Mouse (Mus musculus): ENCODE data around the gene Notum. TPM values are rescaled to one million over a fixed set of nuclear protein-coding genes. Genes with fewer than 3 reads are reported as not detected.
A peak's percentile ranks its signal among the peaks of the same experiment; 100 is the strongest.

Notum gene
- polyA plus RNA-seq, 1 experiment from 2014 or later: 0.40 TPM

Small RNA genes lying within 50 kb of the gene (microRNA-seq; reads per million reads assigned to microRNA genes)
- 3.6 reads per million, percentile 9 among the genes with 10 or more reads in this experiment for gene Mir6936

Other genes starting within 250 kb of the Notum start
- gene Nploc4, start 223.5 kb downstream of the Notum start, polyA plus RNA-seq (2015; fragmentation: Nextera tagmentation; extraction: Ambion mirVana): 20.6 and 24.3 TPM in 2 replicates
- gene Tspan10, start 218.5 kb downstream of the Notum start, polyA plus RNA-seq (2015; fragmentation: Nextera tagmentation; extraction: Ambion mirVana): not detected in 2 replicates
- 0.17 TPM in 1 of 2 replicates, not detected in the other for gene Pde6g, start 207.7 kb downstream of the Notum start, polyA plus RNA-seq (2015; fragmentation: Nextera tagmentation; extraction: Ambion mirVana)
- gene Oxld1, start 203.1 kb downstream of the Notum start, polyA plus RNA-seq (2015; fragmentation: Nextera tagmentation; extraction: Ambion mirVana): 6.8 and 7.1 TPM in 2 replicates
- 13.0 and 14.2 TPM in 2 replicates for gene Ccdc137, start 203.1 kb downstream of the Notum start, polyA plus RNA-seq (2015; fragmentation: Nextera tagmentation; extraction: Ambion mirVana)
- gene Arl16, start 193.6 kb downstream of the Notum start, polyA plus RNA-seq (2015; fragmentation: Nextera tagmentation; extraction: Ambion mirVana): 13.7 and 14.0 TPM in 2 replicates
- 89.5 and 90.2 TPM in 2 replicates for gene Mrpl12, start 176.6 kb downstream of the Notum start, polyA plus RNA-seq (2015; fragmentation: Nextera tagmentation; extraction: Ambion mirVana)
- gene Slc25a10, start 169.3 kb downstream of the Notum start, polyA plus RNA-seq (2015; fragmentation: Nextera tagmentation; extraction: Ambion mirVana): 42.8 and 46.5 TPM in 2 replicates
- 16.9 and 20.5 TPM in 2 replicates for gene Gcgr, start 130.5 kb downstream of the Notum start, polyA plus RNA-seq (2015; fragmentation: Nextera tagmentation; extraction: Ambion mirVana)
- 41.8 and 47.6 TPM in 2 replicates for gene Mcrip1, start 111.4 kb downstream of the Notum start, polyA plus RNA-seq (2015; fragmentation: Nextera tagmentation; extraction: Ambion mirVana)
- gene Ppp1r27, start 110.0 kb downstream of the Notum start, polyA plus RNA-seq (2015; fragmentation: Nextera tagmentation; extraction: Ambion mirVana): 0.36 and 0.38 TPM in 2 replicates
- 635 and 803 TPM in 2 replicates for gene P4hb, start 87.9 kb downstream of the Notum start, polyA plus RNA-seq (2015; fragmentation: Nextera tagmentation; extraction: Ambion mirVana)
- gene Arhgdia, start 79.6 kb downstream of the Notum start, polyA plus RNA-seq (2015; fragmentation: Nextera tagmentation; extraction: Ambion mirVana): 222 and 238 TPM in 2 replicates
- gene Alyref, start 62.8 kb downstream of the Notum start, polyA plus RNA-seq (2015; fragmentation: Nextera tagmentation; extraction: Ambion mirVana): 253 and 277 TPM in 2 replicates
- 76.2 and 79.0 TPM in 2 replicates for gene Anapc11, start 62.8 kb downstream of the Notum start, polyA plus RNA-seq (2015; fragmentation: Nextera tagmentation; extraction: Ambion mirVana)
- 14.7 and 15.8 TPM in 2 replicates for gene Npb, start 52.7 kb downstream of the Notum start, polyA plus RNA-seq (2015; fragmentation: Nextera tagmentation; extraction: Ambion mirVana)
- 138 and 165 TPM in 2 replicates for gene Pcyt2, start 43.2 kb downstream of the Notum start, polyA plus RNA-seq (2015; fragmentation: Nextera tagmentation; extraction: Ambion mirVana)
- gene Sirt7, start 35.9 kb downstream of the Notum start, polyA plus RNA-seq (2015; fragmentation: Nextera tagmentation; extraction: Ambion mirVana): 32.3 and 36.9 TPM in 2 replicates
- gene Mafg, start 27.6 kb downstream of the Notum start, polyA plus RNA-seq (2015; fragmentation: Nextera tagmentation; extraction: Ambion mirVana): 37.6 and 42.3 TPM in 2 replicates
- 5.1 and 5.7 TPM in 2 replicates for gene Pycr1, start 17.4 kb downstream of the Notum start, polyA plus RNA-seq (2015; fragmentation: Nextera tagmentation; extraction: Ambion mirVana)
- 0.29 and 1.0 TPM in 2 replicates for gene Myadml2, start 13.0 kb downstream of the Notum start, polyA plus RNA-seq (2015; fragmentation: Nextera tagmentation; extraction: Ambion mirVana)
- gene Aspscr1, start 11.8 kb upstream of the Notum start, polyA plus RNA-seq (2015; fragmentation: Nextera tagmentation; extraction: Ambion mirVana): 45.1 and 47.9 TPM in 2 replicates
- gene Cenpx, start 52.6 kb upstream of the Notum start, polyA plus RNA-seq (2015; fragmentation: Nextera tagmentation; extraction: Ambion mirVana): 80.9 and 88.4 TPM in 2 replicates
- 9.7 and 11.5 TPM in 2 replicates for gene Lrrc45, start 52.8 kb upstream of the Notum start, polyA plus RNA-seq (2015; fragmentation: Nextera tagmentation; extraction: Ambion mirVana)
- 0.96 and 1.5 TPM in 2 replicates for gene Rac3, start 60.3 kb upstream of the Notum start, polyA plus RNA-seq (2015; fragmentation: Nextera tagmentation; extraction: Ambion mirVana)
- gene Dcxr, start 66.1 kb upstream of the Notum start, polyA plus RNA-seq (2015; fragmentation: Nextera tagmentation; extraction: Ambion mirVana): 20.2 and 24.6 TPM in 2 replicates
- gene Cbr2, start 70.9 kb upstream of the Notum start, polyA plus RNA-seq (2015; fragmentation: Nextera tagmentation; extraction: Ambion mirVana): 0.37 TPM in 1 of 2 replicates, not detected in the other
- gene Hmga1b, start 101.6 kb upstream of the Notum start, polyA plus RNA-seq (2015; fragmentation: Nextera tagmentation; extraction: Ambion mirVana): 0.94 and 2.6 TPM in 2 replicates
- 11.5 and 12.0 TPM in 2 replicates for gene Rfng, start 123.0 kb upstream of the Notum start, polyA plus RNA-seq (2015; fragmentation: Nextera tagmentation; extraction: Ambion mirVana)
- gene Gps1, start 123.1 kb upstream of the Notum start, polyA plus RNA-seq (2015; fragmentation: Nextera tagmentation; extraction: Ambion mirVana): 72.0 and 77.3 TPM in 2 replicates
- gene Dus1l, start 135.2 kb upstream of the Notum start, polyA plus RNA-seq (2015; fragmentation: Nextera tagmentation; extraction: Ambion mirVana): 58.3 and 61.3 TPM in 2 replicates
- 20.1 and 24.9 TPM in 2 replicates for gene Fasn, start 163.4 kb upstream of the Notum start, polyA plus RNA-seq (2015; fragmentation: Nextera tagmentation; extraction: Ambion mirVana)